Mouse (Mus musculus) cerebellum, adult 2 months (tissue): ENCODE results near the gene Msi2. TPM values are rescaled to one million over a fixed set of nuclear protein-coding genes. Genes with fewer than 3 reads are reported as not detected.

Experiments
- DNase-seq, 2 experiments: peaks; one replicate each; pipeline ENCODE4 v3.0.0; 2021
- H3K27ac ChIP-seq: fragments of 200-500 bp; 2 replicates; pipeline ENCODE4 v1.5.1; 2012; ENCODE audit warnings: low read length, control low read depth, inconsistent platforms; ENCODE audit not compliant: insufficient read depth
- H3K27me3 ChIP-seq: fragments of 200-500 bp; 2 replicates; pipeline ENCODE4 v1.6.1; 2012; ENCODE audit warnings: inconsistent platforms, mild to moderate bottlenecking, low read length, moderate library complexity; ENCODE audit not compliant: control insufficient read depth, insufficient read depth
- H3K4me1 ChIP-seq: fragments of 200-500 bp; 2 replicates; pipeline ENCODE4 v1.6.1; 2011; ENCODE audit warnings: low read length; ENCODE audit not compliant: control insufficient read depth, insufficient read depth
- H3K4me3 ChIP-seq: fragments of 200-500 bp; replicated peaks from 2 replicates; pipeline ENCODE3; 2011; ENCODE audit warnings: mild to moderate bottlenecking, low read depth, low read length, control low read depth; ENCODE audit not compliant: insufficient read depth
- CTCF ChIP-seq: fragments of 200-500 bp; IDR thresholded peaks from 2 replicates; pipeline ENCODE4 v1.5.1; 2011; ENCODE audit warnings: low read depth, mild to moderate bottlenecking, control low read depth, low read length, moderate library complexity, borderline replicate concordance; ENCODE audit not compliant: insufficient read depth
- POLR2A ChIP-seq: fragments of 200-500 bp; IDR thresholded peaks from 2 replicates; pipeline ENCODE4 v1.6.1; 2011; ENCODE audit warnings: low read length, control low read depth, borderline replicate concordance; ENCODE audit not compliant: insufficient read depth
- WGBS: fragments of 180-500 bp; shearing (Covaris S2); methylation state at CpG from one replicate; pipeline ENCODE4 v1.1.7; 2018; 5-methylcytosine and 5-hydroxymethylcytosine counted together
- polyA plus RNA-seq: library from polyadenylated mRNA; depleted of rRNA; stranded (reverse); fragments of >200 nt; gene quantifications from 2 replicates; pipeline ENCODE4 v1.2.3, GENCODE M21; 2012

Msi2 gene
- polyA plus RNA-seq, 1 experiment, result 87.3 TPM

DNA sequence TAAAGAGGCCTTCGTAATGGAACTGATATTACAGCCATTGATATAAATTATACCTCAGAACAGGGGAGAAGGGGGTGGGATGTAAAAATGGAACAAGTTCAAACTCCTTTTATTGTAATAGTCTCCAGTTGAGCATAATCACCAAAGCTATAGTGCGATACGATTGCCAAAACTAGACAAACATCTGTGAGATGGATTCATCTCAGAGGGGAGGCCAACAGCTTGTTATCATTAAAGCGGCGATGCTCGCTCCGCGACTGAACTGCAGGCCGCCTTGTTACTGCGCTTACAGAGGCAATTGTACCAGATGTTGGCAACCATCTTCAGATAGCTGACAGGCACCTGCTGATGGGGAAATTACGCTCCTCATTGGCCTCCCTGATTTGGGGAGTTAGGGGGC is 145.9 kb downstream of the Msi2 start:
- Histone ChIP-seq H3K4me3 (no peak overlapping the region), H3K27ac (no peak overlapping the region), H3K27me3 (no peaks in the 10 kb centered on the region), H3K4me1 (peaks cover 23% of the 10 kb centered on the region)
- TF ChIP-seq CTCF, result no peak
- TF ChIP-seq POLR2A, result no peak
- no peak for DNase-seq
- 85% methylated on average over 11 of the region's 11 CpGs for WGBS

GRCm38 (mm10) chr11:88570715-88571202 is 147.6 kb downstream of the Msi2 start:
- no peak for TF ChIP-seq CTCF
- TF ChIP-seq POLR2A, result no peak
- peaks cover 15% of the 10 kb centered on the region for H3K4me1 ChIP-seq
- 35% methylated on average over 6 of the region's 6 CpGs for WGBS
- peak in 1 of 2 experiments; percentile 55 for DNase-seq
- H3K27me3 ChIP-seq, result no peaks in the 10 kb centered on the region
- no peak overlapping the region for H3K27ac ChIP-seq
- H3K4me3 ChIP-seq, result no peak overlapping the region

- WGBS, result 75% methylated on average over 20 of the region's 20 CpGs
- H3K4me3 ChIP-seq, result no peak overlapping the region
- H3K27ac ChIP-seq, result no peak overlapping the region
- TF ChIP-seq CTCF (no peak), POLR2A (no peak)
- DNase-seq, result no peak
- H3K4me1 ChIP-seq, result peaks cover 22% of the 10 kb centered on the region
- no peaks in the 10 kb centered on the region for H3K27me3 ChIP-seq
These were observed 151.4 kb downstream of the Msi2 start for GRCm38 (mm10) chr11:88566613-88567606.

DNA sequence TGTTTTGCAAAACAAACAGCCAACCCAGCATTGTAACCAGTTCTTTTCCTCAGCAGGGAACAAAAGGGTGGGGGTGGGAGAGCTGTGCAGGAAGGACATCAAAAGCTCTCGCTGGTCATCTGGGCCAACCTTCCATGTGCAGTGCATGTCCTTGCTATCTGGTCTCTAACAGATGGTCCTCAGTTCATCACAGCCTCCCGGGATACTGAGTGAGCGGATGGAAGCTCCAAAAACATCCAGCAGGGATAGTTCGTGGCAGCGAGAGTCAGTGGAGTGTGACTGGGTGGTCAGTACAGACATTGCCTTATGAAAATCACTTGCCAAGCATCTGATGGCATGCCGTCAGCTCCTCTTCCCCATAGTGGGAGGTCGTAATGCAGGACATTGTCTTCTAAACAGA is 153.5 kb downstream of the Msi2 start:
- no peaks in the 10 kb centered on the region for H3K27me3 ChIP-seq
- H3K27ac ChIP-seq, result peak overlapping the region; percentile 13; the same call in 1 of the 2 replicates
- H3K4me3 ChIP-seq, result no peak overlapping the region
- DNase-seq, result peak; percentile 50 to 66
- 21% methylated on average over 7 of the region's 7 CpGs for WGBS
- no peak for TF ChIP-seq CTCF
- TF ChIP-seq POLR2A, result no peak
- peaks cover 19% of the 10 kb centered on the region for H3K4me1 ChIP-seq

- 17% methylated on average over 5 of the region's 5 CpGs for WGBS
- TF ChIP-seq POLR2A (no peak), CTCF (no peak)
- Histone ChIP-seq H3K27me3 (no peaks in the 10 kb centered on the region), H3K4me3 (no peak overlapping the region), H3K4me1 (peaks cover 23% of the 10 kb centered on the region), H3K27ac (peak overlapping the region; percentile 38)
- DNase-seq, result peak in 1 of 2 experiments; percentile 39
These were observed 153.9 kb downstream of the Msi2 start for GRCm38 (mm10) chr11:88564363-88564762.

DNA sequence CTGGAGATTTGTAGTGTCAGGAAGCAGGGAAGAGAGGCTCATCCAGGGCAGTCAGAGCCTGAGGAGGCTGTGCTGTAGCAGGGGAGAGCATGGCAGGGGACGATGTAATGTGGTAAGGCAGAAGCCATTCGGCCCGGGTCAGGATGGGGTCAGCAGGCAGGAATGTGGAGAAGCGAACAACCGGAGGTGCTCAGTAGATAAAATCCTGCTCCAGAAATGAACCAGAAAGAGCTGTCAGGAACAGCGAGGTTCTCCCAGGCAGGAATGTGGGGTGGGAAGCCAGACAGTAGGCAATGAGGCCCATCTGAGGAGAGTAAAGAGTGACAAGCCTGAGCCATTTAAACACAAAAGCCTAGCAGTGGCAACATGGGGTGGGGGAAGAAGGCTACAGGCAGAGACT is 157.1 kb downstream of the Msi2 start:
- H3K27me3 ChIP-seq, result no peaks in the 10 kb centered on the region
- no peak overlapping the region for H3K27ac ChIP-seq
- no peak overlapping the region for H3K4me3 ChIP-seq
- peaks cover 28% of the 10 kb centered on the region for H3K4me1 ChIP-seq
- WGBS, result 60% methylated on average over 6 of the region's 6 CpGs
- no peak for DNase-seq
- TF ChIP-seq CTCF (no peak), POLR2A (no peak)

DNA sequence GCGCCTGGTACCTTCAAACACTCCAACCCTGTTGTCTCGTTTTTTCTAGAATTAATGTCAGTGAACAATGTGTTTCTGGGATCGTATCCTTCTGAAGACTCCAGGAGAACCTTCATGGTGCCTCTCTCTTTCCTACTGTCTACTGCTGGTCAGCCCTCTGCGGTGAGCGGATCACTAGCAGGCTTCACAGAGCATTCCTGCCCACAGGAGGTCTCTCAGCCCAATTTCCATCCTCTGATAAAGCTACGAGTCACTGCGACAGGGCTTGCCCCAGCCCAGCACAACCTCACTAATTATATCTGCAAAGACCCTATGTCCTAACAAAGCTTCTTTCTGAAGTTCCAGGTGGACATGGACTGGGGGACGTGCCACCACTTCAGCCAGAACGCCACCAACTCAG is 157.7 kb downstream of the Msi2 start:
- Histone ChIP-seq H3K4me3 (no peak overlapping the region), H3K27me3 (no peaks in the 10 kb centered on the region), H3K4me1 (peaks cover 30% of the 10 kb centered on the region), H3K27ac (no peak overlapping the region)
- DNase-seq, result no peak
- WGBS, result 67% methylated on average over 9 of the region's 9 CpGs
- TF ChIP-seq POLR2A (no peak), CTCF (no peak)

DNA sequence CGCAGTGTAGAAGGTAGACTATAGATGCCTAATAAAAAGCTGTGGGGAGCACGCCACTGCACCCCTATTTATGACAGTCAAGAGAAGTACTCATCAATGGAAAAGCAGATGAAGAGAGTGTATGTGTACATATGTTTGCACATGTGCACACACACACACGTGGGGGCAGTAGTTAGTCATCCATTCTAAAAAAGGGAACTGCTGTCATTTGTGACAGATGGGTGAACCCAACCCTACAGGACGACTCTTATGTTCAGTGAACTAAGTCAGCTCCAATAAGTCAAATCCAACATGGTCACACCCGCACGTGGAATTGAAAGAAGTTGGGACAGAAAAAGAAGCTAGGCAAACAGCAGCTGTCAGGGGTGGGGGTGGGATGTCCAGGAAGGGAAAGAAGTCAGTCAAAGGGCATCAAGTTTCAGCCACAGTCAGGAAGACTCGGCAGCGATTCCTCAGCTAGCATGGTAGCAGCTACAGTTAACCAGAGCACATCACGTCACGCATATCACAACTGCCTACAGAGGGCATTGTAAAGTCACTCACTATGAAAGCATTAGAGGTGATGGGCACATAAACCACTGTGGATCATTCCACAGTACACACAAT is 158.8 kb downstream of the Msi2 start:
- no peak for DNase-seq
- no peaks in the 10 kb centered on the region for H3K27me3 ChIP-seq
- no peak overlapping the region for H3K4me3 ChIP-seq
- H3K27ac ChIP-seq, result no peak overlapping the region
- no peak for TF ChIP-seq POLR2A
- TF ChIP-seq CTCF, result no peak
- H3K4me1 ChIP-seq, result peaks cover 26% of the 10 kb centered on the region
- WGBS, result 65% methylated on average over 10 of the region's 10 CpGs
